Mouse (Mus musculus) ES-E14 (cell line): ENCODE results near the gene Catsper4. TPM values are rescaled to one million over a fixed set of nuclear protein-coding genes. Genes with fewer than 3 reads are reported as not detected.

Source experiments
- DNase-seq: peaks from one replicate; pipeline ENCODE4 v3.0.0-alpha.2; 2013; ENCODE audit warnings: low read depth, low spot score
- H3K27ac ChIP-seq: 2 replicates; pipeline ENCODE4 v1.5.1; 2012; ENCODE audit warnings: low read depth, mild to moderate bottlenecking, low read length, moderate library complexity, mixed read lengths; ENCODE audit not compliant: poor library complexity, insufficient read depth, severe bottlenecking
- H3K36me3 ChIP-seq: 2 replicates; pipeline ENCODE4 v1.6.1; 2012; ENCODE audit warnings: mild to moderate bottlenecking, low read length, moderate library complexity, mixed read lengths; ENCODE audit not compliant: control insufficient read depth, poor library complexity, insufficient read depth, severe bottlenecking
- H3K4me1 ChIP-seq, 2 experiments: fragments of 150-350 bp in 1 of 2; sonication (generic) in 1 of 2; 2 replicates each; pipeline ENCODE4 v1.6.1; 2012; ENCODE audit warnings: low read length in 2 of 2, mild to moderate bottlenecking in 1 of 2, mixed read lengths in 1 of 2; ENCODE audit not compliant: control insufficient read depth in 2 of 2, insufficient read depth in 2 of 2, poor library complexity in 1 of 2
- H3K4me3 ChIP-seq, 2 experiments: fragments of 150-350 bp in 1 of 2; sonication (generic) in 1 of 2; 2 replicates each; pipeline ENCODE4 v1.5.1; 2012; ENCODE audit warnings: low read length in 2 of 2, low read depth in 1 of 2, mild to moderate bottlenecking in 1 of 2, mixed read lengths in 1 of 2; ENCODE audit not compliant: insufficient read depth in 1 of 2, poor library complexity in 1 of 2, severe bottlenecking in 1 of 2
- H3K9ac ChIP-seq: 2 replicates; pipeline ENCODE4 v1.6.1; 2012; ENCODE audit warnings: low read depth, mild to moderate bottlenecking, low read length, mixed read lengths; ENCODE audit not compliant: poor library complexity, insufficient read depth, severe bottlenecking
- H3K9me3 ChIP-seq: fragments of 150-350 bp; sonication (generic); 2 replicates; pipeline ENCODE4 v1.6.1; 2012; ENCODE audit warnings: low read depth, mild to moderate bottlenecking, low read length; ENCODE audit not compliant: control insufficient read depth, insufficient read depth
- CHD2 ChIP-seq: IDR thresholded peaks from 2 replicates; pipeline ENCODE4 v1.6.1; 2014; ENCODE audit warnings: mild to moderate bottlenecking, low read depth, low read length, inconsistent platforms
- HCFC1 ChIP-seq: IDR thresholded peaks from 2 replicates; pipeline ENCODE4 v1.6.1; 2012; ENCODE audit warnings: low read length, inconsistent platforms, borderline replicate concordance; ENCODE audit not compliant: insufficient read depth
- MAFK ChIP-seq: IDR thresholded peaks from 2 replicates; pipeline ENCODE4 v1.6.1; 2014; ENCODE audit warnings: mild to moderate bottlenecking, low read depth, low read length, inconsistent platforms; ENCODE audit not compliant: insufficient read depth
- ZC3H11A ChIP-seq: IDR thresholded peaks from 2 replicates; pipeline ENCODE4 v1.6.1; 2012; ENCODE audit warnings: low read depth, mild to moderate bottlenecking, inconsistent platforms, low read length, borderline replicate concordance
- ZNF384 ChIP-seq: IDR thresholded peaks from 2 replicates; pipeline ENCODE4 v1.6.1; 2012; ENCODE audit warnings: low read depth, low read length, inconsistent platforms
- in situ Hi-C, 2 experiments: fragments of 600-800 bp; cut with MboI; formaldehyde crosslinking; loops; one replicate each; pipeline ENCODE4 v1.15.1; 2025; ENCODE audit warnings: low sequenced_read_pairs in 2 of 2, inconsistent platforms in 1 of 2; ENCODE audit not compliant: unreplicated experiment in 2 of 2
- total RNA-seq: library from RNA; depleted of rRNA; stranded (reverse); fragments of 300-350 nt; gene quantifications from 2 replicates; pipeline ENCODE4 v1.2.3, GENCODE M21; 2012; rRNA removed

Gene Catsper4
- total RNA-seq, 1 experiment: not detected

DNA sequence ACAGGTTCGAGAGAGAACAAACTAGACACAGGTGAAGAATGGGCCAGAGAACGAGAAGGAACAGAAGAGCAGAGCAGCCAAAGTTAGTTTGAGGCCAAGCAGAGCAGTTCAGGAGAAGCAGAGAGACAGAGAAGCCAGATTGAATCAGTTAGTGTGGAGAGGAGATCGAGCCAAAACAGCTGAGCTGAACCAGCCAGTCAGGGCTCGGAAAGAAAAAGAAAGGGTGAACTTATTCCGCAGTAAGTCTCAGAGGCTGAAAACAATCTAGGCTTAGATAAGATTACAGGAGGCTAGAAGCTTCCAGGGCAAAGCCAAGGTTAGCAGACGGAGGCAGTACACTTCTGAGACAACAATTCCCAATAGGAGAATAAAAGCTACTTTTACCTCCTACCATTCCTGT, 62.2 kb downstream of the Catsper4 start:
- TF ChIP-seq ZC3H11A (no peak), CHD2 (no peak), HCFC1 (no peak), MAFK (no peak), ZNF384 (no peak)
- no peaks in the 10 kb centered on the region for H3K9me3 ChIP-seq
- no peak overlapping the region for H3K4me3 ChIP-seq
- in situ Hi-C loops: no loop called here
- H3K27ac ChIP-seq: no peak overlapping the region
- no peaks in the 10 kb centered on the region for H3K4me1 ChIP-seq
- H3K36me3 ChIP-seq: peaks cover 2% of the 10 kb centered on the region; the same call in 1 of the 2 replicates
- H3K9ac ChIP-seq: no peak overlapping the region
- DNase-seq: no peak

DNA sequence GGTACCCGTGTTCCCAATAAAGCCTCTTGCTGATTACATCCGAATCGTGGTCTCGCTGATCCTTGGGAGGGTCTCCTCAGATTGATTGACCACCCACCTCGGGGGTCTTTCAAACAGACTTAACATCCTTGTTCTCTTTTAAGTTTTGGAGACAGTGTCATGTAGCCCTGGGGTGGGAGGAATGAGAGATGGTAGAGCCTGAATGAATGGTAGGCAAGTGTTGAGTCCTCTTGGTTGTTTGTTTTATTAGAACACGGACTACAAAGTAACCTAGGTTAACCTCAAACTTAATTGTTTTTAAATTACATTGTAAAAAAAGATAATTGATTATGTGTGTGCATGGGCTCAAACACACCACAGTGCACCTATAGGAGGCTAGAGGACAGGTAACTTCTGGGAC, 62.6 kb downstream of the Catsper4 start:
- in situ Hi-C loops: no loop called here
- Histone ChIP-seq H3K4me3 (no peak overlapping the region), H3K36me3 (peaks cover 2% of the 10 kb centered on the region; the same call in 1 of the 2 replicates), H3K4me1 (no peaks in the 10 kb centered on the region), H3K27ac (no peak overlapping the region), H3K9me3 (no peaks in the 10 kb centered on the region), H3K9ac (no peak overlapping the region)
- no peak for TF ChIP-seq ZNF384
- no peak for TF ChIP-seq HCFC1
- no peak for TF ChIP-seq CHD2
- no peak for DNase-seq

Other genes starting within 250 kb of the Catsper4 start
- 20.9 and 24.6 TPM in 2 replicates for gene Dhdds, start 226.5 kb downstream of the Catsper4 start, total RNA-seq
- 84.7 and 134 TPM in 2 replicates for gene Lin28a, start 208.5 kb downstream of the Catsper4 start, total RNA-seq
- not detected in 2 replicates for gene Zfp683, start 173.5 kb downstream of the Catsper4 start, total RNA-seq
- gene Crybg2, start 166.6 kb downstream of the Catsper4 start, total RNA-seq: 12.6 and 30.9 TPM in 2 replicates
- gene Cd52, start 132.3 kb downstream of the Catsper4 start, total RNA-seq: 1.5 and 13.0 TPM in 2 replicates
- 12.4 and 23.3 TPM in 2 replicates for gene Ubxn11, start 124.8 kb downstream of the Catsper4 start, total RNA-seq
- 87.2 and 96.5 TPM in 2 replicates for gene Sh3bgrl3, start 98.6 kb downstream of the Catsper4 start, total RNA-seq
- 53.5 and 67.5 TPM in 2 replicates for gene Cep85, start 40.3 kb downstream of the Catsper4 start, total RNA-seq
- not detected in 2 replicates for gene Gm7534, start 24.4 kb downstream of the Catsper4 start, total RNA-seq
- 1.7 and 2.7 TPM in 2 replicates for gene Cnksr1, start 11.0 kb upstream of the Catsper4 start, total RNA-seq
- 1.3 and 1.6 TPM in 2 replicates for gene E130218I03Rik, start 16.3 kb upstream of the Catsper4 start, total RNA-seq
- 19.8 and 25.2 TPM in 2 replicates for gene Zfp593, start 18.2 kb upstream of the Catsper4 start, total RNA-seq
- not detected in 2 replicates for gene Gm30191, start 19.6 kb upstream of the Catsper4 start, total RNA-seq
- gene Grrp1, start 26.7 kb upstream of the Catsper4 start, total RNA-seq: 1.6 and 2.2 TPM in 2 replicates
- gene Pdik1l, start 60.5 kb upstream of the Catsper4 start, total RNA-seq: 12.6 and 13.2 TPM in 2 replicates
- 3.5 and 4.3 TPM in 2 replicates for gene Trim63, start 87.7 kb upstream of the Catsper4 start, total RNA-seq
- 23.5 and 24.3 TPM in 2 replicates for gene Slc30a2, start 115.8 kb upstream of the Catsper4 start, total RNA-seq
- gene Extl1, start 156.5 kb upstream of the Catsper4 start, total RNA-seq: 4.2 and 7.3 TPM in 2 replicates
- 15.8 and 18.4 TPM in 2 replicates for gene Pafah2, start 168.9 kb upstream of the Catsper4 start, total RNA-seq
- gene Stmn1, start 240.9 kb upstream of the Catsper4 start, total RNA-seq: 322 and 361 TPM in 2 replicates